In the genomic region with DNA sequence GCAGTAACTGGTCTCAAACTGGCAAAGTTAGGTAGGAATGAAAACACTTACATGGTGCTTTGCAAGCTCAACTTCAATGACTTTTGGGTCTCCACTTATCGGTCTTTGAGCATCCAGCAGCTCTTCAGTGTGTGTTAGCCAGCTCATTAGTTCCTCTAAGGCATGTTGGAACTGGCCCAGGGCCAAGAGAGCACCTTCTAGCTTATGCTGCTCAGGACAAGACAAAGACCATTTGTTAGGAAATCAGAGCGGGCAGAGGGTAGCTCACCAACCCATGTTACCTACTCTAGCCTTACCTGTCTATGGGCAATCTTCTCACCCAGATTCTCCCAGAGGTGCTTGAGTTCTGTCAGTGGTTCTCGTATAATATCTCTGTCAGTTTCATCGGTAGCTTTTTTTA, we compare ENCODE assay signal across 20 mouse cellular contexts. TPM values are rescaled to one million over a fixed set of nuclear protein-coding genes. Genes with fewer than 3 reads are reported as not detected.
"Had no signal": no experiment of that assay in that cellular context is flagged by ENCODE, and none has a peak within 500 bp of the region (broad histone marks: within the 10 kb centered on the region; RNA-seq: fewer than 3 reads in every experiment).

No protein-coding gene starts in this region.

- H3K4me1 ChIP-seq: limb, embryonic 12.5 days; liver, embryonic 13.5 days; lung, embryonic 15.5 days; megakaryocyte, embryonic 14.5 days; midbrain, embryonic 15.5 days; neural tube, embryonic 12.5 days had no signal

- H3K27ac ChIP-seq: kidney, postnatal 0 days; limb, embryonic 12.5 days; liver, embryonic 13.5 days; lung, embryonic 15.5 days; macrophage; midbrain, embryonic 15.5 days; neural tube, embryonic 12.5 days; stomach, postnatal 0 days had no signal

- H3K4me2 ChIP-seq: limb, embryonic 12.5 days; liver, embryonic 13.5 days; lung, embryonic 15.5 days; midbrain, embryonic 11.5 days; midbrain, embryonic 15.5 days; neural tube, embryonic 12.5 days had no signal

- H3K9ac ChIP-seq: limb, embryonic 12.5 days; liver, embryonic 13.5 days; liver, postnatal 0 days; lung, embryonic 15.5 days; midbrain, embryonic 15.5 days; neural tube, embryonic 12.5 days had no signal

- H3K27me3 ChIP-seq: limb, embryonic 12.5 days; liver, embryonic 13.5 days; lung, embryonic 15.5 days; megakaryocyte, embryonic 14.5 days; midbrain, embryonic 15.5 days; neural tube, embryonic 12.5 days had no signal

- H3K9me3 ChIP-seq: limb, embryonic 12.5 days; liver, embryonic 13.5 days; lung, embryonic 15.5 days; megakaryocyte, embryonic 14.5 days; midbrain, embryonic 15.5 days; neural tube, embryonic 12.5 days had no signal

- H3K4me3 ChIP-seq: limb, embryonic 12.5 days; liver, embryonic 13.5 days; lung, embryonic 15.5 days; megakaryocyte, embryonic 14.5 days; midbrain, embryonic 15.5 days; neural tube, embryonic 12.5 days had no signal

- ATAC-seq: liver, postnatal 0 days; midbrain, embryonic 15.5 days had no signal

- DNase-seq: liver; liver, embryonic 13.5 days; liver, postnatal 0 days; lung, postnatal 14 days; thymus, adult 2 months; thymus, postnatal 36 days had no signal

RNA-seq across cellular contexts. Expression of a gene that starts 39.0 kb away (rescaled TPM):
- total RNA-seq: layer of hippocampus, adult 18-20 months; layer of hippocampus, postnatal 10 days; monocyte, adult 5-6 weeks; neutrophil, adult 5-6 weeks had no signal
- polyA plus RNA-seq: macrophage; midbrain, embryonic 15.5 days had no signal

RNA-seq across cellular contexts. Expression of a gene that starts 58.6 kb away (rescaled TPM):
- total RNA-seq: layer of hippocampus, adult 18-20 months; layer of hippocampus, postnatal 10 days; left cerebral cortex, postnatal 36 days; monocyte, adult 5-6 weeks; neutrophil, adult 5-6 weeks had no signal
- polyA plus RNA-seq: kidney, postnatal 0 days; limb, embryonic 12.5 days; liver, postnatal 0 days; lung, embryonic 15.5 days; macrophage; midbrain, embryonic 11.5 days; neural tube, embryonic 12.5 days; stomach, postnatal 0 days had no signal
